Comparison of ENCODE assay signal across 13 mouse cellular contexts in genomic region chr7:143805199-143805624, GRCm38 (mm10). TPM values are rescaled to one million over a fixed set of nuclear protein-coding genes. Genes with fewer than 3 reads are reported as not detected.
DNase-seq lines count a peak whose midpoint lies in the region; ATAC-seq and TF ChIP-seq lines count a peak whose summit lies in the region.
"Had no signal": no experiment of that assay in that cellular context is flagged by ENCODE, and none has a peak within 500 bp of the region (broad histone marks: within the 10 kb centered on the region; RNA-seq: fewer than 3 reads in every experiment).

No protein-coding gene starts in this region.

- peak; percentile 77 for DNase-seq in hindbrain, postnatal 0 days (ENCODE audit: low spot score)
- no peak for DNase-seq in hindbrain, embryonic 10.5 days (ENCODE audit: low spot score)
- DNase-seq in right cerebral cortex, adult 18-20 months: peak; percentile 38
- DNase-seq in right cerebral cortex, postnatal 25 days: no peak
- peak; percentile 36 to 73 for DNase-seq in layer of hippocampus, postnatal 14 days (ENCODE audit: low spot score in 2 of 2)
- DNase-seq in testis, postnatal 10 days (ENCODE audit: low spot score): peak; percentile 58
- no peak for DNase-seq in urinary bladder, postnatal 25 days (ENCODE audit: low spot score)
- DNase-seq in heart, adult 18-20 months: no peak
- DNase-seq: cerebellum, adult 11-12 months; heart, postnatal 14 days; thymus, postnatal 25 days had no signal

- TF ChIP-seq CTCF in hindbrain, postnatal 0 days (IDR thresholded peaks at IDR 0.05; ENCODE audit: low read depth): no peak

- H3K9me3 ChIP-seq in hindbrain, postnatal 0 days (ENCODE audit: low read length): no peaks in the 10 kb centered on the region
- no peaks in the 10 kb centered on the region for H3K9me3 ChIP-seq in hindbrain, embryonic 10.5 days

- no peak overlapping the region for H3K4me2 ChIP-seq in hindbrain, postnatal 0 days (ENCODE audit: low read depth, low read length)

- 38% methylated on average over 5 of the region's 5 CpGs for WGBS in hindbrain, postnatal 0 days
- WGBS in hindbrain, embryonic 10.5 days: 81% methylated on average over 5 of the region's 5 CpGs

- H3K9ac ChIP-seq in hindbrain, postnatal 0 days (replicated peaks; ENCODE audit: low read length): no peak overlapping the region

- peak; percentile 46; the same call in 1 of the 2 replicates for ATAC-seq in hindbrain, postnatal 0 days

- no peak overlapping the region for H3K27ac ChIP-seq in hindbrain, postnatal 0 days
- no peak overlapping the region for H3K27ac ChIP-seq in hindbrain, embryonic 10.5 days

- no peaks in the 10 kb centered on the region for H3K27me3 ChIP-seq in hindbrain, postnatal 0 days (ENCODE audit: insufficient read depth, low read length)
- no peaks in the 10 kb centered on the region for H3K27me3 ChIP-seq in hindbrain, embryonic 10.5 days (ENCODE audit: insufficient read depth, poor library complexity, severe bottlenecking)

- H3K4me3 ChIP-seq in hindbrain, postnatal 0 days (ENCODE audit: low read length): no peak overlapping the region
- H3K4me3 ChIP-seq in hindbrain, embryonic 10.5 days: no peak overlapping the region
- H3K4me3 ChIP-seq: erythroblast, embryonic 14.5 days had no signal

- H3K4me1 ChIP-seq in hindbrain, postnatal 0 days (ENCODE audit: insufficient read depth, low read length): no peaks in the 10 kb centered on the region
- H3K4me1 ChIP-seq in hindbrain, embryonic 10.5 days (replicated peaks): no peaks in the 10 kb centered on the region

- peaks cover 8% of the 10 kb centered on the region; the same call in 1 of the 2 replicates for H3K36me3 ChIP-seq in hindbrain, postnatal 0 days (ENCODE audit: insufficient read depth, low read length)
- H3K36me3 ChIP-seq in hindbrain, embryonic 10.5 days: peaks cover 96% of the 10 kb centered on the region

RNA-seq across cellular contexts. Expression of gene Nadsyn1, which starts 17.4 kb away (rescaled TPM):
- total RNA-seq in hindbrain, postnatal 0 days (2014; rRNA removed): 8.7 and 10.7 TPM in 2 replicates
- 4.6 and 5.1 TPM in 2 replicates for polyA plus RNA-seq in hindbrain, postnatal 0 days (2015; fragmentation: Nextera tagmentation; extraction: Ambion mirVana)
- 9.0 and 9.5 TPM in 2 replicates for polyA plus RNA-seq in hindbrain, embryonic 10.5 days (2016; fragmentation: Nextera tagmentation; extraction: Ambion mirVana)
- 1 to 10 TPM; 5.7 to 6.3 TPM for total RNA-seq in layer of hippocampus, postnatal 14 days (2021)
- total RNA-seq in heart, adult 18-20 months (2021): 1 to 10 TPM; 5.0 to 5.5 TPM

RNA-seq across cellular contexts. Expression of gene Dhcr7, which starts 17.7 kb away (rescaled TPM):
- 55.6 and 84.4 TPM in 2 replicates for total RNA-seq in hindbrain, postnatal 0 days (2014; rRNA removed)
- polyA plus RNA-seq in hindbrain, postnatal 0 days (2015; fragmentation: Nextera tagmentation; extraction: Ambion mirVana): 64.1 and 70.2 TPM in 2 replicates
- polyA plus RNA-seq in hindbrain, embryonic 10.5 days (2016; fragmentation: Nextera tagmentation; extraction: Ambion mirVana): 92.6 and 95.7 TPM in 2 replicates
- total RNA-seq in layer of hippocampus, postnatal 14 days (2021): 10 to 100 TPM; 66.2 to 69.8 TPM
- total RNA-seq in heart, adult 18-20 months (2021): 1 to 10 TPM; 6.3 to 8.5 TPM

RNA-seq across cellular contexts. Expression of gene Mrgpre, which starts 20.9 kb away (rescaled TPM):
- 8.5 and 10.9 TPM in 2 replicates for total RNA-seq in hindbrain, postnatal 0 days (2014; rRNA removed)
- 4.8 and 6.8 TPM in 2 replicates for polyA plus RNA-seq in hindbrain, postnatal 0 days (2015; fragmentation: Nextera tagmentation; extraction: Ambion mirVana)
- 2.2 and 2.7 TPM in 2 replicates for polyA plus RNA-seq in hindbrain, embryonic 10.5 days (2016; fragmentation: Nextera tagmentation; extraction: Ambion mirVana)
- 1 to 10 TPM; 5.5 to 6.1 TPM for total RNA-seq in layer of hippocampus, postnatal 14 days (2021)
- 1 to 10 TPM; 1.6 to 2.0 TPM for total RNA-seq in heart, adult 18-20 months (2021)
- polyA plus RNA-seq: erythroblast, embryonic 14.5 days had no signal

RNA-seq across cellular contexts. Expression of gene Mrgprg, which starts 38.4 kb away (rescaled TPM):
- not detected in 2 replicates for total RNA-seq in hindbrain, postnatal 0 days (2014; rRNA removed)
- polyA plus RNA-seq in hindbrain, postnatal 0 days (2015; fragmentation: Nextera tagmentation; extraction: Ambion mirVana): not detected in 2 replicates
- polyA plus RNA-seq in hindbrain, embryonic 10.5 days (2016; fragmentation: Nextera tagmentation; extraction: Ambion mirVana): not detected in 2 replicates
- total RNA-seq in layer of hippocampus, postnatal 14 days (2021): not detected
- under 1 TPM in 1 of 2 experiments, not detected in 1; 0.36 TPM for total RNA-seq in heart, adult 18-20 months (2021)
- total RNA-seq: heart, postnatal 14 days had no signal
- polyA plus RNA-seq: erythroblast, embryonic 14.5 days; limb, embryonic 14.5 days had no signal

RNA-seq across cellular contexts. Expression of gene Osbpl5, which starts 48.4 kb away (rescaled TPM):
- total RNA-seq in hindbrain, postnatal 0 days (2014; rRNA removed): 52.8 and 59.9 TPM in 2 replicates
- polyA plus RNA-seq in hindbrain, postnatal 0 days (2015; fragmentation: Nextera tagmentation; extraction: Ambion mirVana): 24.2 and 27.6 TPM in 2 replicates
- polyA plus RNA-seq in hindbrain, embryonic 10.5 days (2016; fragmentation: Nextera tagmentation; extraction: Ambion mirVana): 15.8 and 20.8 TPM in 2 replicates
- total RNA-seq in layer of hippocampus, postnatal 14 days (2021): 10 to 100 TPM; 36.3 to 40.9 TPM
- 10 to 100 TPM; 16.6 to 17.6 TPM for total RNA-seq in heart, adult 18-20 months (2021)
- polyA plus RNA-seq: erythroblast, embryonic 14.5 days had no signal

Comparison
In these comparisons a context has a peak if more than half of its experiments do, and no peak if none do; other contexts are left out.
1. DNase-seq: peak in hindbrain, postnatal 0 days (single experiment), right cerebral cortex, adult 18-20 months (single experiment), layer of hippocampus, postnatal 14 days (2 of 2) and testis, postnatal 10 days (single experiment); none in hindbrain, embryonic 10.5 days (single experiment), right cerebral cortex, postnatal 25 days (single experiment), urinary bladder, postnatal 25 days (single experiment) and heart, adult 18-20 months (0 of 2).